Mouse (Mus musculus) c-Kit-negative CD71-positive TER-119-positive erythroid progenitor cells, embryonic 14.5 days (primary cell): ENCODE measurements around the gene Med27.

Experiments
- DNase-seq: peaks from one replicate; pipeline ENCODE4 v3.0.0-alpha.2; 2013; ENCODE audit warnings: low read depth, low spot score

The Med27 gene

GRCm38 (mm10) chr2:29561468-29561867, 214.8 kb downstream of the Med27 start:
- DNase-seq = no peak

GRCm38 (mm10) chr2:29563986-29564385, 217.4 kb downstream of the Med27 start:
- no peak for DNase-seq

GRCm38 (mm10) chr2:29565570-29566433, 219.2 kb downstream of the Med27 start:
- DNase-seq = no peak

- DNase-seq = no peak
These were observed 225.5 kb downstream of the Med27 start for GRCm38 (mm10) chr2:29571921-29572700.

- DNase-seq = no peak
These were observed 226.3 kb downstream of the Med27 start for GRCm38 (mm10) chr2:29572811-29573427.

GRCm38 (mm10) chr2:29573591-29573990, 227.0 kb downstream of the Med27 start:
- no peak for DNase-seq

- no peak for DNase-seq
These were observed 227.6 kb downstream of the Med27 start for GRCm38 (mm10) chr2:29574187-29574586.
